Mouse (Mus musculus) MEL (cell line): ENCODE data around the gene Mrln. TPM values are rescaled to one million over a fixed set of nuclear protein-coding genes. Genes with fewer than 3 reads are reported as not detected.

Source experiments
- DNase-seq: peaks from one replicate; pipeline ENCODE4 v3.0.0; 2011; ENCODE audit warnings: low read depth, low spot score
- H3K27ac ChIP-seq: 2 replicates; pipeline ENCODE4 v1.5.1; 2012; ENCODE audit warnings: low read depth, mild to moderate bottlenecking, control low read depth, low read length, moderate library complexity; ENCODE audit not compliant: control insufficient read depth
- H3K27me3 ChIP-seq, 2 experiments: fragments of 150-350 bp in 1 of 2; sonication (generic) in 1 of 2; 2 replicates each; pipeline ENCODE4 v1.6.1; 2012; ENCODE audit warnings: low read length in 2 of 2, mild to moderate bottlenecking in 2 of 2, improper control_type of control experiment in 1 of 2, moderate library complexity in 1 of 2; ENCODE audit not compliant: insufficient read depth in 2 of 2, control insufficient read depth in 1 of 2
- H3K36me3 ChIP-seq, 2 experiments: 2 replicates each; pipeline ENCODE4 v1.6.1; 2012 to 2014; ENCODE audit warnings: low read length in 2 of 2, improper control_type of control experiment in 1 of 2, inconsistent platforms in 1 of 2, mild to moderate bottlenecking in 1 of 2; ENCODE audit not compliant: insufficient read depth in 2 of 2, control insufficient read depth in 1 of 2
- H3K4me1 ChIP-seq, 2 experiments: fragments of 150-350 bp in 1 of 2; sonication (generic) in 1 of 2; 2 replicates each; pipeline ENCODE4 v1.6.1; 2012; ENCODE audit warnings: low read length in 2 of 2, improper control_type of control experiment in 1 of 2, mild to moderate bottlenecking in 1 of 2; ENCODE audit not compliant: insufficient read depth in 2 of 2, control insufficient read depth in 1 of 2
- H3K4me3 ChIP-seq, 2 experiments: fragments of 150-350 bp in 1 of 2; sonication (generic) in 1 of 2; 2 replicates each; pipeline ENCODE4 v1.5.1; 2012; ENCODE audit warnings: low read depth in 2 of 2, low read length in 2 of 2, mild to moderate bottlenecking in 2 of 2, moderate library complexity in 2 of 2, control low read depth in 1 of 2, improper control_type of control experiment in 1 of 2; ENCODE audit not compliant: control insufficient read depth in 1 of 2, insufficient read depth in 1 of 2
- H3K79me2 ChIP-seq: 2 replicates; pipeline ENCODE4 v1.6.1; 2012; ENCODE audit warnings: mild to moderate bottlenecking, low read length, moderate library complexity; ENCODE audit not compliant: control insufficient read depth, poor library complexity, insufficient read depth
- H3K9ac ChIP-seq: 2 replicates; pipeline ENCODE4 v1.6.1; 2012; ENCODE audit warnings: low read depth, mild to moderate bottlenecking, control low read depth, low read length, moderate library complexity; ENCODE audit not compliant: control insufficient read depth, poor library complexity, severe bottlenecking
- H3K9me3 ChIP-seq: fragments of 150-350 bp; sonication (generic); replicated peaks from 2 replicates; pipeline ENCODE4 v1.6.1; 2012; ENCODE audit warnings: mild to moderate bottlenecking, low read length, improper control_type of control experiment, moderate library complexity; ENCODE audit not compliant: insufficient read depth
- CTCF ChIP-seq, 3 experiments: IDR thresholded peaks in 2 of 3; conservative IDR thresholded peaks in 1 of 3; 2 replicates each; pipeline ENCODE4 v1.5.1; 2011 to 2012; ENCODE audit warnings: low read length in 3 of 3, low read depth in 2 of 3, mild to moderate bottlenecking in 2 of 3, improper control_type of control experiment in 1 of 3, inconsistent platforms in 1 of 3, mixed read lengths in 1 of 3, moderate library complexity in 1 of 3; ENCODE audit not compliant: control insufficient read depth in 1 of 3, insufficient read depth in 1 of 3, poor library complexity in 1 of 3, severe bottlenecking in 1 of 3
- KAT2A ChIP-seq: conservative IDR thresholded peaks from 2 replicates; pipeline ENCODE4 v1.6.1; 2012; ENCODE audit warnings: low read depth, low read length, improper control_type of control experiment, inconsistent platforms
- MAX ChIP-seq: IDR thresholded peaks from 2 replicates; pipeline ENCODE4 v1.6.1; 2011; ENCODE audit warnings: low read length, improper control_type of control experiment
- MAZ ChIP-seq: IDR thresholded peaks from 2 replicates; pipeline ENCODE4 v1.6.1; 2012; ENCODE audit warnings: low read depth, mild to moderate bottlenecking, inconsistent platforms, low read length, improper control_type of control experiment
- MXI1 ChIP-seq: IDR thresholded peaks from 2 replicates; pipeline ENCODE4 v1.6.1; 2011; ENCODE audit warnings: mild to moderate bottlenecking, low read depth, low read length, improper control_type of control experiment
- NELFE ChIP-seq: IDR thresholded peaks from 2 replicates; pipeline ENCODE4 v1.6.1; 2011; ENCODE audit warnings: low read depth, low read length, improper control_type of control experiment
- POLR2AphosphoS2 ChIP-seq: IDR thresholded peaks from 2 replicates; pipeline ENCODE4 v1.6.1; 2011; ENCODE audit warnings: low read length, improper control_type of control experiment
- RAD21 ChIP-seq: IDR thresholded peaks from 2 replicates; pipeline ENCODE4 v1.6.1; 2011; ENCODE audit warnings: mild to moderate bottlenecking, low read depth, low read length, improper control_type of control experiment
- SMC3 ChIP-seq: IDR thresholded peaks from 2 replicates; pipeline ENCODE4 v1.6.1; 2011; ENCODE audit warnings: low read depth, low read length, improper control_type of control experiment
- TAL1 ChIP-seq: IDR thresholded peaks from 2 replicates; pipeline ENCODE4 v1.6.1; 2012; ENCODE audit warnings: mild to moderate bottlenecking, inconsistent platforms, low read length, moderate library complexity, mixed read lengths
- USF1 ChIP-seq: IDR thresholded peaks from 2 replicates; pipeline ENCODE4 v1.6.1; 2014; ENCODE audit warnings: low read depth, mild to moderate bottlenecking, inconsistent platforms, low read length, improper control_type of control experiment, moderate library complexity
- ZKSCAN1 ChIP-seq: IDR thresholded peaks from 2 replicates; pipeline ENCODE4 v1.6.1; 2012; ENCODE audit warnings: low read depth, mild to moderate bottlenecking, inconsistent platforms, low read length, improper control_type of control experiment, moderate library complexity
- ZNF384 ChIP-seq: IDR thresholded peaks from 2 replicates; pipeline ENCODE4 v1.6.1; 2012; ENCODE audit warnings: low read depth, mild to moderate bottlenecking, inconsistent platforms, low read length, improper control_type of control experiment
- polyA plus RNA-seq, 2 experiments: library from polyadenylated mRNA; stranded (reverse) in 1 of 2; unstranded in 1 of 2; fragments of >175 nt in 1 of 2; fragments of >200 nt in 1 of 2; gene quantifications; 2 replicates each; pipeline versions ENCODE4 v1.2.1 to v1.2.4; 2012; ENCODE audit warnings: low replicate concordance in 2 of 2, low read depth in 1 of 2; ENCODE audit not compliant: insufficient read length in 2 of 2, insufficient read depth in 1 of 2, missing spikeins in 1 of 2
- total RNA-seq: library from RNA; depleted of rRNA; stranded (reverse); fragments of 300-350 nt; gene quantifications from 2 replicates; pipeline ENCODE4 v1.2.3, GENCODE M21; 2012

Mrln gene
- total and polyA plus RNA-seq, 3 experiments: not detected

DNA sequence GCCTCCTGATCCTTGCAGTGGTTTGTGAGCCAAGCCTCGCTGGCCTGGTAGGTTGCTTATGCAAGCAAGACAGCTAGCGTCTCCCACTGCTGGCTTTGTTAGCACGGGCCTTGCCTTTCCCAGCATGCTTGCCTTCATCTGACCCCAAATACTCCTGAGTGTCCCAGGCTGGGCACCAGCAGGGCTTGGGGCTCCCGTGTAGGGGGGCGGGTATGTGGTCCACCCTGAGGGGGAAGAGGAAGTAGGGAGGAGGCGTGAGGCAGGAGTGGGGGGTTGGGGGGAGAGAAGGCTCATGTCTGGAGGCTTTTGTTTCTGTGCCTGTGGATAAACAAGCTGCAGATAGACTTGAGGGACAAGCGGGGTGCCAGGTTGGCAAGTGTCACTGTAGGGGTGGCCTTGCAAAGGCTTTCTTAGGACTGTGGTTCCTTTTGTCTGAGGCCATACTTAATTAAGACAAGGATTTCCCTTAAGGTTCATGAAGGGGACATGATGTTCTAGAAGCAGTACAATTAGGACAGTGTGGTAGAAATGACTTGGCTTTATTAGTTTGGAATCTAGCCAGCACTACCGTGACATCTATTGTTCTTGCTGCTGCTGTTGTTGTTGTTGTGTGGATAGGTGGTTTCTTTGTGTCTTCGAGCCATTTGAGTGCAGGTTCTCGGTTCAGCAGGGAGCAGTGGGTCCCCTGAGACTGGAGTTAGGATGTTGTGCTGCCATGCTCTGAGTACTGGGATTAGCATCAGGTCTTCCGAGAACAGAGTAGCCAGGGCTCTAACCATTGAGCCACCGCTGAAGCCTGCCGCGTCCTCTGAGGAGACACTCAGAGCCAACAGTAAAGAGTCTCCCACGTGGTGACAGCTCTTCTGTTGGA is 21.0 kb upstream of the Mrln start:
- TF ChIP-seq MXI1 (no peak), ZNF384 (no peak), TAL1 (no peak)
- no peak overlapping the region for H3K27ac ChIP-seq
- no peaks in the 10 kb centered on the region for H3K27me3 ChIP-seq
- H3K9ac ChIP-seq: no peak overlapping the region
- H3K36me3 ChIP-seq: peaks cover 7 to 19% of the 10 kb centered on the region in 2 experiments
- H3K9me3 ChIP-seq: no peaks in the 10 kb centered on the region
- no peak for DNase-seq
- H3K4me3 ChIP-seq: no peak overlapping the region
- no peaks in the 10 kb centered on the region for H3K79me2 ChIP-seq
- peaks cover 12 to 18% of the 10 kb centered on the region in 2 experiments; a peak in 3 of 4 replicates for H3K4me1 ChIP-seq

DNA sequence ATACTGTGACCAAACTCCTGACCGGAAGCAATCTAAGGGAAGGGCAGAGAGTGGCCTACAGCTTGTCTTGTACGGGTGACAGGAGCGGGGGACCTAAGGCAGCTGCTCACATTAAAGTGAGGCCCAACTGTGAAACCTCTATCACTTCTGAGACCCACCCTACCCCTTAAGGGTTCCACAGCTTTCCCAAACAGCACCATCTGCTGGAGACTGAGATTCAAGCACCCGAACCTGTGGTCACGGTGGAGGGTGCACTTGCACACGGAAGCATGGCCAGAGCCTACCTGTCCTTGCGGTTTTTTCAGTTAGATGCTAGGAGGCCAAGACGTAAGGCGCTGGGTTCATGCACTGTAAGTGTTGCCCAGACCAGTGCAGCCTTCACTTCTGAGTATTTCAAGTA is 18.3 kb upstream of the Mrln start:
- Histone ChIP-seq H3K9ac (no peak overlapping the region), H3K9me3 (no peaks in the 10 kb centered on the region), H3K36me3 (peaks cover 3 to 5% of the 10 kb centered on the region in 2 experiments)
- peak; percentile 31 for DNase-seq
- TF ChIP-seq CTCF (IDR thresholded peaks at IDR 0.05 in 2 of 3, conservative IDR thresholded peaks at IDR 0.05 in 1 of 3; ENCODE audit: control insufficient read depth in 1 of 3, insufficient read depth in 1 of 3, low read depth in 2 of 3, low read length in 3 of 3, poor library complexity in 1 of 3, severe bottlenecking in 1 of 3) (peak; percentile 27 to 63 (median 57)), MAX (no peak), SMC3 (peak; percentile 62), POLR2AphosphoS2 (no peak), USF1 (no peak)
- TF ChIP-seq, all 39 proteins: peak for 2
- H3K27me3 ChIP-seq: no peaks in the 10 kb centered on the region
- H3K27ac ChIP-seq: no peak overlapping the region
- H3K79me2 ChIP-seq: no peaks in the 10 kb centered on the region
- H3K4me3 ChIP-seq: no peak overlapping the region
- peaks cover 4 to 11% of the 10 kb centered on the region in 2 experiments; a peak in 3 of 4 replicates for H3K4me1 ChIP-seq

DNA sequence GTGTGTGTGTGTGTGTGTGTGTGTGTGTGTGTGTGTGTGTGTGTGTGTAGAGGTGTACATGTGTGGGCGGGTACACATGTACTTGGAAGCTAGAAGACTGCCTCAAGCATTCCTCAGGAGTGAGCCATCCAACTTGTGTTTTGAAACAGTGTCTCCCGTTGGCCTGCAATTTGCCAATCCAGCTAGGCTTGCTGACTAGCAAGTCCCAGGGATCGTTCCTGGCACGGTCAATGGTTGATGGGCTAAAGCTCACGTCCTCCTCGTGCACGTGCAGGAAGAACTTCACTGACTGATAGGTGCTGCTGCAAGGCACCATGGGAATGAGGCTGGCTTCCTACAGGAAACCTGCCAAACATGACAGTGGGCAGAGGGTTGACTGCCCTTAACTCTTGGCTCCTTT is 17.9 kb upstream of the Mrln start:
- no peak for TF ChIP-seq KAT2A
- TF ChIP-seq NELFE: no peak
- TF ChIP-seq MAZ: no peak
- no peak for TF ChIP-seq ZKSCAN1
- no peak for TF ChIP-seq RAD21
- peaks cover 3 to 7% of the 10 kb centered on the region in 2 experiments; a peak in 1 of 4 replicates for H3K4me1 ChIP-seq
- H3K36me3 ChIP-seq: peaks cover 0 to 5% of the 10 kb centered on the region in 2 experiments; a peak in 2 of 4 replicates
- no peak for DNase-seq
- no peaks in the 10 kb centered on the region for H3K9me3 ChIP-seq
- H3K27me3 ChIP-seq: no peaks in the 10 kb centered on the region
- no peak overlapping the region for H3K9ac ChIP-seq
- no peak overlapping the region for H3K27ac ChIP-seq
- no peaks in the 10 kb centered on the region for H3K79me2 ChIP-seq
- H3K4me3 ChIP-seq: no peak overlapping the region
